Mouse (Mus musculus): ENCODE results near the gene Rgs6.

Rgs6 gene

DNA sequence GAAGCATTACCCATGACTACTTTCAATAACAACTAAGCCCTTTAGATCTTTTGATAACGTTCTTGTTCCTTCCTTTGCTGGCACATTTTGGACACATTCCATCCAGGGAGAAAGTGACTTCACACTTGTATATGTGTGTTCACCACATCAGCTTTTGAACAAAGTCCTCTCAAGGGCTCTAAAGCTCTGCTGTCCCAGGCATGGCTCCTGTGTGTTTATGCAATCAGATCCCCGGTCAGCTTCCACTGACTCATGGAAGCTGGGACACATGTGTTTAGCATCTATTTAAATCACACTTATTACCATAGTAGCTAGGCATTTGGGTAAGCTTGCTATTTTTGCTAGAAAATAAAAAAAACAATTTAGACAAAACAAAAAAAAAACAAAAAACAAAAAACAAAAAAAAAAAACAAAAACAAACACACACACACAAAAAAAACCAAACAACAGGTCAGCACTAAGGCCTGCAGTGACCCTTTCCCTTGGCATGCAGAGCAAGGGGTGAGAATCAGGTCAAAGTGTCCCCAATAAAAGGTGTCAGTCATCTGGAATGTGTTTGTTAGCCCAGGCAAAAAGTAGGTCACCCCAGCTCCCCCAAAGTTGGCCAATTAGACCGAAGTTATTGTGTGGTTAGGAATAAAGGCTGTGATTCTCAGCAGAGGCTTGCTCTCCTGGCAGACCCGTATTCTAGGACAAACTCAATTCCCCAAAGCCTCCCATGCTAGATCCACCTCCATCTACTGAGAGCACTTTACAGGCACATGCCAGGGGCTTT is 267.4 kb downstream of the Rgs6 start:
- 37% methylated on average over 4 of the region's 4 CpGs for WGBS

DNA sequence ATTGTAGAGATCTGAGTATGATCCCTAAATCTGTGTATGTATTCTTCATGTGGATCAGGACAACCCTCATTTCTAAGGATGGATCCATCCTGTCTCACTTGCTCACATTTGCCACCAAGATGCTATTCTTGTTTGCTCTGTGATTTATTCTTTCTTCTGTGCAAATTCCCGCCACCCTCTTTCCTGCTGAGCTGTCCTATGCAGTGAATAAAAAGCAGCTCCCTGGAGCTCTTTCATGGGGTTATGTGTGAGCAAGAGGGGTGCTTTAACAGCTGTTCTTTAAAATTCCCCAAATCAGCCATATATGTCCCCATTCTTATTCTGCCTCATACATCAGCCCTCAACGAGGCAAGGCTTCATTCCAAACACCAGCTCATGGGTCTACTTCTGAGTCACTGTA is 277.6 kb downstream of the Rgs6 start:
- WGBS: 36% methylated on average over 2 of the region's 2 CpGs

DNA sequence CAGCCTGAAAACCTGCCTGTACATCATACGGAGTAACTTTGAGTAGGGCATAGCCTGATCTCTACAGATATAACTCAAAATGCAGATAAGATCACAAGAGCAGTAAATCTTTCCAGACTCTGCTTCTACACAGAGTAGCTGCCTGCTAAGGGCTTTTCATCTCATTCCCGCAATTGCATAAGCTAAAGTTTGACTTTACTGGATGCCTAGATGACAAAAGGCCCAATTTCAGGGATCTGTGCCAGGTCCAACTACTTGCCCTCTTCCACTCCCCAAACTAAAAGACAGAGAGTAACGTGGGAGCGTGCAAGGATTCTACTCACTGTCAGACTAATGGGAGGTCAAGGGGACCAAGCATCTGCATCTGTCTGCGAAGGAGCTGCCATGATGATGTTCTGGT is 292.6 kb downstream of the Rgs6 start:
- 95% methylated on average over 5 of the region's 5 CpGs for WGBS

DNA sequence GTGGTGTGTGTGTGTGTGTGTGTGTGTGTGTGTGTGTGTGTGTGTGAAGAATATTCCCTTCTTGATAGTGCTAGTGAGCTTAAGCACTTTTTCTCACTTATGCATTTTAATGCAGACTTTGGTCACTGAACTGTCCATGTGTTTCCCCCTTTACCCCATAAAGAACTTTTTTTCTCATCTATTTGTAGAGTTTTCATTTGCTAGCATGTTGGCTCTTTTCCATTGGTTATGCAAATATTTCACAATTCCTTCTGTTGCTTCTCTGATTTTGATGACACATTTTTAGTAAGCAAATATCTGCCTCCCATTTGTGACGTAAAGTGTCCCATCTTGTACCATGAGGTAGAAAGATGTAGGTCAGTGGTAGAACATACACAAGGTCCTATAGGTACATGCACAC is 295.0 kb downstream of the Rgs6 start:
- WGBS: 55% methylated on average over 1 of the region's 1 CpGs

DNA sequence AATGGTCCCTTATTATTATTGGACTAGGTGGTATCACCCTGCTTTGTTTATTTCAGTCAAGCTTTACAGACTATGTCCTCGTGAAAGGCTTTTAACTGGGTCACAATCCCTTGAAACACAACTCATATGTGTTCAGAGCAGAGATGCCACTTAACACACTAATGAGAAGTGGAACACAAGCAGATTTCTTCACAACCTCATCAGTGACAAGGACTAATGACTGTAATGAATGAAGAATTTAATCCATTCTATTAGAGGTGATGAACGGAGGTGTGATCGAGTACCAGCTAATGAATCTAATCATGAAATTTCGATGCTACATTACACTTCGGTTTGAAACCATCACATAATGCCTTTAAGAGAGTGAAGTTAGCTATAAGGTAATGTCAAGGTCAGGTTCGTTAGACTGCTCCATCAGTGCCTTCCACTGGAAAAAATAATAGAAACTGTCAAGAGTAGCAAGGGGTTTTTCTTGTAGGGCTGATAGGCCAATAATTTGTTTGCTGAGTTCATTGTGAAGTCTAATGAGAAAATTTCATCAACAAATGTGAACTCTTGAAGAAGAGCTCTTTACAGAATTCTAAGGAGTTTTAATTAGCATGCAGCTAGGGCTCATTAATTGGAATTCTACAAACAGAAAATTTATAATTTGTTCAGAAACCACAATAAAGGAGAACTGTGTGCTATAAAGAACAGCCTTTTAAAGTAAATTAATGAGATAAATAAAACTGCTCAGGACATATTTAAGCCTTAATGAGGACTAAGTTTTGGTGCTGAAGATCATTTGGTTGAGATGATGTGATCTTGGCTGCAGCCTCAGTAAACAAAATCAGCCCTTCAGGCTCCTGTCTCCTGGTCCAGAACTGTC is 307.1 kb downstream of the Rgs6 start:
- WGBS: 67% methylated on average over 6 of the region's 6 CpGs

DNA sequence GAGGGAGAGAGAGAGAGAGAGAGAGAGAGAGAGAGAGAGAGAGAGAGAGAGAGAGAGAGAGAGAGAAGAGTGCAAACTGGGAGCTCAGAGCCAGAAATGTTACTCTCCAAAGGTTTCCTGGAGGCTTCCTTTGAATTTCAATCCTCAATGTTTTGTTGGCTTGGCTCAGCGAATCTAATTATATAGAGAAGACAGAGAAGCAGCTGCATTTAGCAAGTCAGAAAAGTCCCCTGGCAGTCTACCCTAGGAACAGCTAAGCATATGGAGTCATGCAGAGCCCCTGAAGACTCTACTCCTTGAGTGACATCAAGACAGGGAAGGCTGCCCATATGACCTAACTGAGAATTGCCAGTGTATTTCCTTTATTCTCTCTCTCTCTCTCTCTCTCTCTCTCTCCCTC is 317.7 kb downstream of the Rgs6 start:
- WGBS: 13% methylated on average over 1 of the region's 1 CpGs

DNA sequence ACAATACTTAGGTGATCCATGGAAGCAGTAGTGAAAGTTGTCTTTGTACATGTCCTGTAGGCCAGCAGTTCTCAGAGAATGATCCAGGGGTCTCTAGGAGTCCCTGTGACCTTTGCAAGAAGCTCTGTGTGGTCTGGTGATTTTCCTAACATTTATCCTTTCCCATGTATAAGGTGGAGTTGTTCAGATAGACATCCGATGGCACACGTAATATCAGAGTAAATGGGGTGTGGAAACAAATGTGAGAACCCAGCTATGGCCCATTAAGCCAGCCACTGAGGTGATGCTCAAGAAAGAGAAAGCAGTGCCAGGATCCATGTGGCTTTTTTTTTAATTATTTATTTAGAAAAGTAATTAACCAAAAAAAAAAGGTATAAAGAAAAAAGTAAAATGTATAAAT is 322.8 kb downstream of the Rgs6 start:
- 99% methylated on average over 2 of the region's 2 CpGs for WGBS

DNA sequence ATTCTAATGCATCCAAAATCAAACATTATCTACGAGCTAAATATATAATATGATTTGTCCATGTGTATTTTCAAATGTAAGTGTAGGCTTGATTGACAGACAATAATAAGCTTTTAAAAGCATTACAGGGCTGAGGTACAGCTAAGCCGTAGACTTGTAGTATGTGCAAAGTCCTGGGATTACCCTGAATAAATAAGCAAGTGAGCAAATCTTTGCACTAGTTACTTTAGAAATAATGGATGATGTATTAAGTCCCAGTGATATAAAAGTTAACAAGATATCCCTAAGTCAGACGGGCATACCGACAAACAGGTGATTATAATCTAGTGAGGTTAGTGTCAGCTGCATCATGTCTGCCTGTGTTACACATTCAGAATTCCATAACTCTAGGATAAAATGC is 326.0 kb downstream of the Rgs6 start:
- WGBS: 83% methylated on average over 4 of the region's 4 CpGs

DNA sequence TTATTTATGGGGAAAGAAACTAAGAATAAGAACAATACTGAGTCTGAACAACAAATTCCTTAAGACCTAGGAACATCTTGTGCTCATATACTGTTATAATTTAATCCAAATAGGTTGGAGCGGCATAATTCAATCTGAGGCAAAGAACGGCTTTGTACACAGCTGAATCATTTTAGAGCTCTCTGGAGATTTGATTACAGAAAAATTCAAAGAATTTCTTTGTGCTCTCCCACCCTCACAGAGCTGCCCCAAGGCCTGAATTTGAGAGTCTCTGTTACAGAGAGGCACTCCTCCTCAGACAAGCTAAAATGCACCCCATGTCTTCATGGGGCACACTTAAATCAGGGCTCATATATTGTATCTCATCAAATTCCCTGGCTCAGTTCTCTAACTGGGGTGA is 332.1 kb downstream of the Rgs6 start:
- WGBS: 55% methylated on average over 2 of the region's 2 CpGs

DNA sequence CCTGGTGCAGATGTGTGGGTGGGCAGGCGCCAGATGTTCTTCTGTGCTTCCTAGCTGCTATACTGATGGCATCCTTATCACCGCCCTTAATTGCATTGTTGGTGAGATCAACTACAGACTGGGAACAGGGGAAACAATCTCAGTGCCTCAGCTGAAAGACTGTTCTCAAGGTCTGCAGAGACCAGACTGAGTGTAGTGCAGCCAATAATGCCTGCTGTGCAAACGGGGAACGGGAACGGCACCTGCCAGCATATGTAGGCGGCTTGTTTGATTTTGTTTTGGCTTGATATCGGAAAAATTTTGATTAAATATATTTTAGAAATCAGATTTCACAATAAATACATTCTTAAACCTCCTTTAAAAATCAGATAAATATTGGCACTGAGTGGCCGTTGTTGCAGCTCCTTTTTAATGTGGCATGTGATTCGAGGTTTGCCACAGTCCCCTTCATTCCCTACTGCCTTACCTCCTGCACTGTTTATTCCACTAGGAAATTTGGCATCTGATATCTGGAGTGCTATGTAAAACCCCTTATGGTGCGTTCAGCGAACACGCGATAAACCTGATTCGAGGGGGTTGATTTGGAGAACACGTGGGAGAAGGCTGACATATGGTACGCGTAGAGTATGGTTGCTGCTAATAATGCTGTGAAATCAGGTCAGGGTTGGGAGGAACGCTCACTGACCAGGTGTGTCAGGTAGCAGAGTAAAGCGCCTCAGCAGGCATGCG is 333.4 kb downstream of the Rgs6 start:
- WGBS: 70% methylated on average over 20 of the region's 20 CpGs

DNA sequence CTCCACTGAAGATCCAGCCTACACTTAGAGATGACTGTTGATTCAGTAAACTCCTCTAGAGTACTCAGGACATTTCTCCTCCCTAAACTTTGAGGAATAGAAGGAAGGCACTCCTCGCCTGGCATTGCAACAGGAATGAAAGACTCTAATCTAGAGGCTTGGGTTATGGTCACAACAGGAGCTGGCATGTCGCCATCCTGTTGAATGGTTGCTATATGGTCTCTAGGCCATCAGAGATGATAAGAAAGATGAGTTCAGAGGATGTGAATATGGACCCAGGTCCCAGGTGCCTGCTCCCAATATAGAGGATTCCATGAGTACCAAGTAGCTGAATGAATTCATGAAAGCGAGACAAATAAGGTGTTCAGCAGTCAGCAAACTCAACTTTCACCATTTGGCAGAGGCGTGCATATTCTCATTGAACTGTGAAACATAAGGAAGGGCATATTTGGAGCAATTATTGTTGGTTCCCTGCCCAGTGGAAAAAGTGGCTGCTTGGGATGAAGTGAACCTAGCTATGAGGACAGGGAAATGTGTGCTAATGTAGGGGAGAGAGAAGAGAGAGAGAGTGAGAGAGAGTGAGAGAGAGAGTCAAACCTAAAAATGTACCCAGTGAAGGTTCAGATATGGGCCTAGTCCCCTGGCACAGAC is 334.9 kb downstream of the Rgs6 start:
- 75% methylated on average over 4 of the region's 4 CpGs for WGBS

DNA sequence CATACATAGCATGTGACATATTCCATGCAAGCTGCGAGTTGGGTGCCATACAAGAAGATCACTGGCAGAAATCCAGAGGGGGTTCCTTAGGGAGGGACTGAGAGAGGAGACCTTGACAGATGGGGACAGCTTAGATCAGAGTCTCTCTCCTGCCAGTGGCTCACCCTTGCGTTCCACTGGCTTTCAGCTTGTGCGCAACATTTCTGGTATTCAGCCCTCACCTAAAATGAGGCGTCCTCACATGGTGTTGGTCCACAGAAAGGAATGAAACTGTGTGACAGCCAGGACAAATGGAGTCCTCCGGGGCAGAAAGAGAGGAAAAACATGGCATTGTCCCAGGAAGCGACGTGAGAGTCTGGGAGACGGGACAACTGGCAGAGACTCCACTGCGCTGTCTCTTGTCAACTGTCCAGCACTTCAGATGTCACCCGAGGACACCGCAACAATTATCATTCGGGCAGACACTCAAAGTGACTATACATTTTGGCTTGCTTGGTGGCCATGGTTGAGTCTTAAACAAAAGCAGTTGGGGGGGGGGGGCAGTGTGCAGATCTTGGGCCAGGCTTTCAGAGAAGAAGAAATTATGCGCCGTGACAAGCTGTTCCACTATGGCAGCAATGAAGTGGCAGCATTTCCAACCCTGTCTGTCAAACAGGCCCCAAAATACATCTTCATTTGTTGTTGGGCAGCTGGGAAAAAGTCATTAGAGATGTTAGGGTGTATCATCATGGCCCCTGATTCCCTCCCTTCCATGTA is 344.8 kb downstream of the Rgs6 start:
- 32% methylated on average over 14 of the region's 14 CpGs for WGBS

DNA sequence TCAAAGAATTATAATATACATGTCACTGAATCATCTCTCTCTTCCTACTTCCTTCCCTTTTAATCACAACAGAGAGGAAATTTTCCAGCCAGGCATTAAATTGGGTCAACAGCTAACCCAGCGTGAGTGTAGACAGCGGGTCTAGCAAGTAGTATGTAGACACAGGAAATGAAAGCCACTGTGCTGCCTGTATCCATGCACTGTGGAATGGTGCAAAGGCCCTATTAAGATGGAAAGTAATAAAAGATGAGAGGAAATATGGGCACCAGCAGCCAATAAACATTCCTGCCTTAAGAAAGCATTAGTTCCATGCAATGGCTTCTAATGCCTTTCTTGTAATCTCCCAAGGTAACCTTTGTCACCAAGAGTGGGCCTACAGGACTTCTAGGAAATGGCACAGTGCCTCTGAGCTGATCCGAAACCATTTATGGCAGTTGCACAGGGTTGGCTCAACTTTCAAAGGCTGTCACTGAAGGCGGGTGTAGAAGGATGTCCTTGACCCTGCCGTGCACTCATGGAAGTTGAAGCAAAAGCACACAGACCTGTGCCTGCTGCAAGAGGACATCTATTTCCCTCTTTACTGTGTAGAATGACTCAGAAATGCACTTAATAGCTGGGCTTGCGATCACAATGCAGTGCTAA is 347.1 kb downstream of the Rgs6 start:
- 83% methylated on average over 6 of the region's 6 CpGs for WGBS

DNA sequence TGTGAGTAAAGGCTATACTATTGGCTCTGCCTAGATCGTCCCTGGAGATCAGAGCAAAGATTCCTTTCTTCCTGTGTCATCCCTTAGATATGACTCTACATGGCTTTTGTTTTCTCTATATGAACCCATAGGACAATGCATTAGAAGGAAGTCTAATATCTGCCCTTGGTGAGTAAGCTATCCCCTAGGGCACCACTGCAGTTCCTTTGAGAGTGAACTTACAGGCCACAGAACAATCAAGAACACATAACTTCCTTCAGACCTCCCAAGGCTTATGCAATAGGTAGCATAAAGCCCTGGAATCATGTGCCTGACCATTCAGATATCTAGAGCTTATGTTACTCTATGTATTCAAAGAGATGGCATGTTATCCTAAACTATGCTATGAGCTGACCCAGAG is 347.7 kb downstream of the Rgs6 start:
- WGBS: 95% methylated on average over 1 of the region's 1 CpGs

DNA sequence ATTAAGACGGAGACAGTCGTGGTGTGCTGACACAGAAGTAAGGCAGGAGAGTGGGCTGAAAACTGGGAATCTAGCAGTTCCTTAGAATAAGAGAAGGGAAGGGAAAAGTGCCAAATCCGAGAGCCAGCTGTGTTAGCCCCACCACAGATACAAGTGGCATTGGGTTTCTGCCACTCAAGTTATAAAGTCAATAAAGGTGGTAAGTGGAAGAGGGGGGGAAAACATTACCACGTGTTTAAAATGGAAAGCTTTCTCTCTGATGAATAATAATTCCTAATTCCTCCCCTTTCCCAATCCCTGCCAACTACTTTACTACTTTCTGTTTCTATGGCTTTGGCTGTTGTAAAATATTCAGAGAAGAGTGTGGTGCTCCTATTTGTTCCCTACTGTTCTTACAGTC is 352.4 kb downstream of the Rgs6 start:
- 27% methylated on average over 4 of the region's 4 CpGs for WGBS

DNA sequence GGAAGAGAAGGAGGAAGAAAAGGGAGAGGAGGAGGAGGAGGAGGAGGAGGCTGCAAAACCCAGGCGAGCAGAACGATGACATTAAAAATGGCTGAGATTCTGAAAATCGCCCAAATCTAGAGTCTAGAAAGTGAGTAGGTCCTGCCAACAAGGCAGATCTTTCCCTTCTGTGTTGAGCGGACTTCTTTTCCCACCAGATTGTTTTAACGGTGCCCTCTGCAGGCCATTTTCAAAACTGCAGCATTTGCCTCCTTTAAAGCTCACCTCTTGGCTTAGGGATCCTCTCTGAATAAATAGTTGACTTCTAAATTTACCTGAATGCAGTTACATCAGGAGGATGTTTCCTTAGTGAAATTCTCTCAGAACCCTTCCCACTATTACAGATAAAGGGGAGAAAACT is 358.4 kb downstream of the Rgs6 start:
- WGBS: 1% methylated on average over 5 of the region's 5 CpGs

DNA sequence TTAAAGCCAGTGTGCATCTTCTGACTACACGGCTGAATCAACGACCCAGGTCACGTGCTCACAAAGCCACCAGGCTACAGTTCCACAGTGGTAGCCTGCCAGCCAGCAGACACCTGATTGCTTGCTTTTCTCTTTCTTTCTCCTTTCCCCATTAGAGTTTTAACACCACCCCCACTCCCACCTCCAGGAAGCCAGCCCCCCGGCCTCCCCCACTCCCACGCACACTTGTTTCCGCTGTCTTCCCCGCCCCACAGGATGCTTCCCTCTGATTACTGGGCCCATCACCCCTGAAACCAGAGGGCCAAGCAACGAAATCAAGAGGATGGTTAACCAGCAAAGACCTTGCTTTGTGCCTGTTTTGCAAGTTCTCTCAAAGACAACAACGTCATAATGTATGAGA is 373.0 kb downstream of the Rgs6 start:
- WGBS: 73% methylated on average over 9 of the region's 9 CpGs

DNA sequence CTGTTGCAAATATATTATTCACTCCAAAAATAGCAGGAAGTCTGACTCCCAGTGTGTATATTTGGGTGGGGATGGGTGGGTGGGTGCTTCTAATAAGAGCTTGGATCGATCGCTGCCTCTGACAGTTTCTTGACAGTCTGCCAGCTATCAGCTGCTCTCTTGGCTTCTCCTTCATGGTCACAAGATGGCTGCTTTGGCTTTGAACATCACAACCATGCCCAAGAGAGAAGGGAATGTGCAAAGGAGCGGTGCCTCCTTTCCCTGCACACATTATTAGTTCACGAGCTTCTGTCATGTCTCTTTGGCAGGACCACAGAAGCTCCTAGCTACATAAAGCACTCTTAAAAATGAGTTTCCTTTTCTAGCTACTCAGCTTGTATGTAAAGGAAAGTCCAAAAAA is 373.8 kb downstream of the Rgs6 start:
- 38% methylated on average over 4 of the region's 4 CpGs for WGBS

DNA sequence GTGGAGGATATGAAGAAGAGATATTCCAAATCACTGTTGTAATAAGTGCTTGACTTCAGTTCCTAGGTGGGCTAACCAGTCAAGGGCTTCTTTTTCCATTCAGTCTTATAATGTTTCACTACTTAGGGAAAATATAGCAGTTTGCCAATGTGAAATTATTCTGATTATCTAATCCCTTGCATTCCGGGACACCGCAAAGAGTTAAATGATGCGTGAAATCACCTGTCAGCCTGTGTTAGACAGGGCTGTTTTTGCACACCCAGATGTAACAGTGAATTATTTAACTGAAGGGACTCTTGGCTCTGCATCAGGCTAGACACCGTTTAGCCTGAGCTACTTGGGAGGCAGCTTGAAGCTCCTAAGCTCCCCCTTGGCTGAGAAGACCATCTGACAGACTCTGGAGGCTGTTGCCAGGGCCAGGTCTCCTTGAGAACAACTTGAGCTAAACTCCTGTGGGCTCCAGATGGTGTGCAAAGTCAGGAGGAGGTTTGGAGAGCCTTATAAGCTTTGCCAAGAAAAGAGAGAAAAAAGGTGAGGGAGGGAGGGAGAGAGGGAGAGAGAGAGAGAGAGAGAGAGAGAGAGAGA is 382.5 kb downstream of the Rgs6 start:
- 38% methylated on average over 4 of the region's 4 CpGs for WGBS

DNA sequence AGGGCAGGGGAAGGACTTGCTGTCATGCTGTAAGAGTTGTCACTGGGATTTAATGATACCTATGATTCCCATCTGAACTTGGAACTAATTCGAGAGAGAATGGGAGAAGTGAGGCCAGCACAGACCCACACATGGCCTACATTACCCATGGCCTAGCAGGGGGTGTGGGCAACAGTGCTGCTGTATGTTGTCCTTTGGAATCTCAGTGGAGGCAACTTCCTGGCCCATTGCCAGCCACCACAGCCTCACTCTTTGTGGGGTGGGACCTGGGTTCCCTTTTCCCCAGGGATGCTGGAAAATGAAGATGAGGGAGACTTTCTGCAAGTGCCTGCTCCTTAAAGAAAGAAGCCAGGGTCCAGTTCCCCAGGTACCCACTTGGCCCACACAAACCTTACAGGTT is 383.1 kb downstream of the Rgs6 start:
- WGBS: 41% methylated on average over 1 of the region's 1 CpGs
